Mouse (Mus musculus) lung, postnatal 14 days (tissue): ENCODE data around the gene Ppil6.
A peak's percentile ranks its signal among the peaks of the same experiment; 100 is the strongest.

Experiments used
- DNase-seq: peaks from one replicate; pipeline ENCODE4 v3.0.0; 2021

Gene Ppil6

DNA sequence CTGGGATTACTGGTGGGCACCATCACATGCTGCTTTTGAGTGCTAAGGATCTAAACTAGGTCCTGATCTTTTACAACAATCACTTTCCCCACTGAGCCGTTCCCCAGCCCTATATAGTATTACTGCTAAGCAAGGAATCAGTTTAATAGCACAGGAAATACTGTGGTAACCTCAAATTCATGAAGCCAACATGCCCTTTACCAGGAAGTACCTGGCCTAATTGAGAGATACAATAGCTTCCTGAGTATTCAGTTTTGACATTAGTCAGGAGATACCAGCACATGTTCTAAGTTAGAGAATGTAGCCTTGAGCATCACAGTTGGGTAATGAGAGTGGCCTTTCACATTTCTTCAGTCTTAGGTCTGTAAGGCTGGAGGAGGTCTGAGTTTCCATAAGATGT, 46.5 kb downstream of the Ppil6 start:
- no peak for DNase-seq

GRCm38 (mm10) chr10:41537226-41537982, 47.2 kb downstream of the Ppil6 start:
- no peak for DNase-seq

- DNase-seq = no peak
These were observed 47.7 kb downstream of the Ppil6 start for GRCm38 (mm10) chr10:41537983-41538330.

GRCm38 (mm10) chr10:41538986-41539385, 48.7 kb downstream of the Ppil6 start:
- no peak for DNase-seq

- no peak for DNase-seq
These were observed 51.8 kb downstream of the Ppil6 start for GRCm38 (mm10) chr10:41542057-41542456.

DNA sequence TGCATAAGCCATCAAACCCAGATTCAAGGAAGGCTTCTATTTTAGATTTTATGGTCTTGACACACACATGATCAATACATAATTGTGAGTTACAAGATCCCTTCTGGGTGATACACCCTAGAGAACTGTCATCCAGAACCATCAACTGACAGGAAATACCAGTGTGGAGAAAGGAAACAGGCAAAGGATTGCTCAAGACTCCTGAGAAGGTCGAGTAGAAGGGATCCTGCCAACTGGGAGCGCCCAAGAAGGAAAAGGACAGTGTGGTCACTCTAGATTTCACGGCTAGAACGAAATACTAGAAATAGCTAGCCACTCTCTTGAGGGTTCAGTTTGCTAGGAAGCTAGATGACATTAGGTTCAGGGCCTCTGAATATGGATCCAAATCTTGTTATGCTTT, 53.2 kb downstream of the Ppil6 start:
- no peak for DNase-seq

DNA sequence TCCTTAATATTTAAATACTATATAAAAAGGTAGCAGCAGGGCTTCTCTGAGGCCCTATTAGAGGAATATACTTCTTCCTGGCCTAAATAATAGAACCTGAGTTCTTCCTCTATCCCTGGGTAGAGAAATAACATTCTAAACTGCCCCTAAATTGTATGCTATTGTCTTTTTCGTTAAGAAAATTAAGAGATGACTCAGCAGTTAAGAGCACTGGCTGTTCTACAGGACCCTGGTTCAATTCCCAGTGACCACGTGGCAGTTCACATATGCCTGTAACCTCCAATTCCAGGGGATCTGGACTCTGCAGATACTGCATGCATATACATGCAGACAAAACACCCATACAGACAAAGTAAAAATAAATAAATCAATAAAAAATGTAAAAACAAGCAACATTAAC, 53.6 kb downstream of the Ppil6 start:
- no peak for DNase-seq

GRCm38 (mm10) chr10:41544481-41545190, 54.4 kb downstream of the Ppil6 start:
- DNase-seq = no peak

GRCm38 (mm10) chr10:41545224-41545755, 55.1 kb downstream of the Ppil6 start:
- no peak for DNase-seq

DNA sequence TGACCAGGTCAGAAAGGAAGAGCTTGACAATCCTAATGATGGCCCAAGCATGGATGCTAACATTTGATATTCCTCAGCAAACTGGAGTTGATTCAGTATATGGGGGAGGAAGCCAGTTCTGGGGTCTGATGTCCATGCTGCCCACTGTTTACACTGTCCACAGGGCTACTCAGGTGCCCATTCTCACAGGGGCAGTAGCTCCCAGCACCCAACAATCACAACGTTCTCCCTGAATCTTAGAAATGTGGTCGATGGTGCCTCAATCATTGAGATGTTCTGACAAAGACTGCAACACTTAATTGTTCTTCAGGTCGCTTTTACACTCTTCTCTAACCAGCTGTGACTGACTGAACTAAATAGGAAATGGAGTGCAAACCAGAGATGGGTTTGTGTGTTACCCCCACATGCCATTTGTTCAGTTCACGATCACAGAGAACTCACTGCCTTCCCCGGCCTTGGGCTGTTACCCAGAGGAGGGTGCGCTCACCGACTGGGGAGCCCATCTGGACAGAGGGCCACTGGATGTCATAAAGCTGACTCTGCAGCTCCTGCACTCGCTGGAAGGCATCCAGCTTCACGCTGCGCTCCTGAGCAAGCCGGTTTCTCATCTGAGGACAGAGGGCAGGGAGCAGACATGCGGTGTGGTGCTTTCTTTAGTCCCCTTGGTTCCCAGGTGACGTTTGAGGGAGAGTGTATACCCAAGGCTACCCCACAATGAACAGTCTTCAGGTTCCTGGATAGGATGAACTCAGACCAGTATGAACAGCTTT, 56.3 kb downstream of the Ppil6 start:
- no peak for DNase-seq

- no peak for DNase-seq
These were observed 60.5 kb downstream of the Ppil6 start for GRCm38 (mm10) chr10:41550711-41551110.

GRCm38 (mm10) chr10:41552319-41552718, 62.1 kb downstream of the Ppil6 start:
- no peak for DNase-seq

GRCm38 (mm10) chr10:41552847-41553589, 62.8 kb downstream of the Ppil6 start:
- peak; percentile 58 for DNase-seq

- no peak for DNase-seq
These were observed 63.5 kb downstream of the Ppil6 start for GRCm38 (mm10) chr10:41553711-41554110.

GRCm38 (mm10) chr10:41555081-41555480, 64.8 kb downstream of the Ppil6 start:
- DNase-seq = no peak

DNA sequence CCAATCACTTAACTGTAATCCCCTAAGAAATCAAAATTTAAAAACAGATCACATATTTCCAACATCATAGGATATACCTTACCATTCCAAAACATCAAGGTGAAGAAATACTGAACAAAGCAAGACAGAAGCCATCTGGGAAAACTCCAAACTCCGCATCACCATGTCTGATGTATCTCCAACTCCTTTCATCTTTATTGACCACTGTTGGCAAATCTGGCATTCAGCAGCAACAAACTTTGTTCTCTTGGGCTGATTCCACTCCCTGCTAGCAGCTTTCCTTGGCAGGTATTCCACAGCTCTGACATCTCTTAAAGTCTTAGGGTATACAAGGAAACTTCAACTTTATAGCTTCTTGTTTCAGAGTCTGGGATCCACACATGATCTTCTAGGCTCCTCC, 68.2 kb downstream of the Ppil6 start:
- no peak for DNase-seq

GRCm38 (mm10) chr10:41561701-41562395, 71.6 kb downstream of the Ppil6 start:
- no peak for DNase-seq
